Mouse (Mus musculus) cerebellum, adult 9-10 months (tissue): ENCODE data around the gene Hist1h2ad.
"Not testable (repeated sequence)": the region's sequence is repeated elsewhere in the genome, so short reads cannot be mapped to it uniquely, and the experiment has no call there.

Experiments
- DNase-seq: peaks from one replicate; pipeline ENCODE4 v3.0.0; 2022

Hist1h2ad gene

DNA sequence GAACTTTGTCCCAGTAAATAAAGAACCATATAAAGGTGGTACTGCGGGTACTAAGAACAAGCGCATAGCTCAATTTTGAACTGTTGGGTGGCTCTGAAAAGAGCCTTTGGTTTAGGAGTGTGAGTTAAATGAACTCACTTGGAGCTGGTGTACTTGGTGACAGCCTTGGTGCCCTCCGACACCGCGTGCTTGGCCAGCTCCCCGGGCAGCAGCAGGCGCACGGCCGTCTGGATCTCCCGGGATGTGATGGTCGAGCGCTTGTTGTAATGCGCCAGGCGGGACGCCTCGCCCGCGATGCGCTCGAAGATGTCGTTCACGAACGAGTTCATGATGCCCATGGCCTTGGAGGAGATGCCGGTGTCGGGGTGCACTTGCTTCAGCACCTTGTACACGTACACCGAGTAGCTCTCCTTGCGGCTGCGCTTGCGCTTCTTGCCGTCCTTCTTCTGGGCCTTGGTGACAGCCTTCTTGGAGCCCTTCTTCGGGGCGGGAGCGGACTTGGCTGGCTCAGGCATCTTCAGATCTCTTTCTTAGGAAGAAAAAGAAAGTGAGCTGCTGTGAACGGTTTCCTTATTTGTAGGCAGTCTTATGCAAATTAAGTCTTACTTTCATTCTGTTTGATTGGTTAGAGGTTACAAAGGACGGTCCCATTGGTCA, 11.4 kb downstream of the Hist1h2ad start:
- DNase-seq = peak; percentile 87

GRCm38 (mm10) chr13:23586099-23586939, 12.1 kb downstream of the Hist1h2ad start:
- DNase-seq = no peak

GRCm38 (mm10) chr13:23586940-23587225, 12.7 kb downstream of the Hist1h2ad start:
- DNase-seq = no peak

DNA sequence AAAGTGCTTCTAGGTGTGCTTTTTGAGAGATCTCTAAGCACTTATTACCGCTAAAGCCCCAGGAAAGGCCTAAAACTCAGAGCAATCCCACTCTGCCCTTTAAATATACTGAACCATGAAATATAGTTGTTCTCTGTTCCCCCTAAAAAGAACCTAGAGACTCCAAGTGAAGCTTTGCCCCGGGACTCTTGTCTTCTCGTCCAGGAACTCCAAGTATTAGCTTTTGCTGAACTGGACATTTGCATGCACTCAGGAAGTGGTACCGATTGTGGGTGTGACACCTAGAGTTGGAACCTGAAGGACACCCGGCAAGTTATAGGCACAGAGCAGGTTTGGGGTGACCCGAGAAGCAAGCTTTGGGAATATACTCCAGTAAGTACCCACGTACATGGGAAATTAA, 17.0 kb downstream of the Hist1h2ad start:
- DNase-seq = no peak

GRCm38 (mm10) chr13:23591886-23592285, 17.7 kb downstream of the Hist1h2ad start:
- not testable (repeated sequence) for DNase-seq

GRCm38 (mm10) chr13:23592614-23593013, 18.4 kb downstream of the Hist1h2ad start:
- DNase-seq = peak; percentile 79

GRCm38 (mm10) chr13:23593051-23593770, 19.0 kb downstream of the Hist1h2ad start:
- no peak for DNase-seq

DNA sequence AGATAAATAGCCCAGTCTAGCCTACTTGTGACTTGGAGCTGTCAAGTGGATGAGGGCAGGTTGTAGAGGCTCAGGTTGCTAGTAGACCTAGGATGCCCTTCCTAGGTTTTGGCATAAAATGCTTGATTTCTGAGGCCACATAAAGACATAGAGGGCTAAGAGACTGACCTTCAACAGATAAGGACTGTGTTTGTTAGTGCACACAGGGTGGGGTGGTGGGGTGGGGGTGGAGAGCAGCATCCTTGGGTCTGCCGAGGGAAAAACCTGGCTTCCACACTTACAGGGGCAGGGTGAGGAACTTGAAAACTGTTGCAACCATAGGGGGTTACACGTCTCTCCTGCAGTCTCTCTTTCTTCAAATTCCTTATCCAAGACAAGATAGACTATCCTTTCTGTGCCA, 21.0 kb downstream of the Hist1h2ad start:
- no peak for DNase-seq

GRCm38 (mm10) chr13:23595622-23596372, 21.6 kb downstream of the Hist1h2ad start:
- DNase-seq = no peak

GRCm38 (mm10) chr13:23597957-23598356, 23.8 kb downstream of the Hist1h2ad start:
- peak; percentile 74 for DNase-seq

- DNase-seq = no peak
These were observed 29.1 kb downstream of the Hist1h2ad start for GRCm38 (mm10) chr13:23603182-23603699.

GRCm38 (mm10) chr13:23604452-23604851, 30.3 kb downstream of the Hist1h2ad start:
- DNase-seq = no peak

DNA sequence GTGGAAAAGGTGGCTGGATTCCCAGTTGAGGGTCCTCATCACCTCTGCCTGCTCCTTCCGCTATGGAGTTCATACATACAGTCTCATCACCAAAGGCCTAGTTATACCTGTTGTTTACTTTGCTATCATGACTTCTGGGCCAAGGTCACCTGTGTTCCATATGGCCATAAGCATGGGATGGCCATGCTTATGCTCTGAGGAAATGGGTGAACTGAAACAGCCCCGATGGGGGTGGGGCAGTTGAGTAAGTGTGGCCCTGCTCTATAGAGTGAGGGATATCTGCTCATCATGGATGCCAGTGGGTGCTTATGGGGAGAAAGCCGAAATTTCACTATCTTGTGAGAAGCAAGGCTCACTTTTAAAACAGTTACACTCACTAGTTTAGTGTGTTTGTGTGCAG, 30.9 kb downstream of the Hist1h2ad start:
- DNase-seq = no peak

DNA sequence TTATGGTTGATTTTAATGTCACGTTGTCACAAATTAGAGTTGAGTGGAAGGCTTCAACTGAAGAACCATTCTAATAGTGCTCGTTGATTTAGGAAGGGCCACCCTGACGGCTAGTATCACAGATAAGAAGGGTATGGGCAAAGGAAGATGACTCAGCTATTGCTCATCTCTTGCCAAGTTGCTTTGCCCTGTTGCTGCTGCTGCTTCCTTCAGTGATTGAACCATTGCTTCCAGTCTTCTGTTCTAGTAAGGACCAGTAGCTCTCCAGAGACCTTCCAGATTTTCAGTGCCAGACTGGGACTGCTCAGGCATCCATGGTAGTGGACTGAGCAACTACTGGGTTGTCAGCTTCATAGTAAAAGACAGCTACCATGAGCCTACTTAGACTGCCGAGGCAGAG, 35.0 kb downstream of the Hist1h2ad start:
- no peak for DNase-seq

- no peak for DNase-seq
These were observed 35.7 kb downstream of the Hist1h2ad start for GRCm38 (mm10) chr13:23609844-23610243.

GRCm38 (mm10) chr13:23610393-23610792, 36.2 kb downstream of the Hist1h2ad start:
- DNase-seq = no peak

- DNase-seq = no peak
These were observed 37.5 kb downstream of the Hist1h2ad start for GRCm38 (mm10) chr13:23611638-23612037.

DNA sequence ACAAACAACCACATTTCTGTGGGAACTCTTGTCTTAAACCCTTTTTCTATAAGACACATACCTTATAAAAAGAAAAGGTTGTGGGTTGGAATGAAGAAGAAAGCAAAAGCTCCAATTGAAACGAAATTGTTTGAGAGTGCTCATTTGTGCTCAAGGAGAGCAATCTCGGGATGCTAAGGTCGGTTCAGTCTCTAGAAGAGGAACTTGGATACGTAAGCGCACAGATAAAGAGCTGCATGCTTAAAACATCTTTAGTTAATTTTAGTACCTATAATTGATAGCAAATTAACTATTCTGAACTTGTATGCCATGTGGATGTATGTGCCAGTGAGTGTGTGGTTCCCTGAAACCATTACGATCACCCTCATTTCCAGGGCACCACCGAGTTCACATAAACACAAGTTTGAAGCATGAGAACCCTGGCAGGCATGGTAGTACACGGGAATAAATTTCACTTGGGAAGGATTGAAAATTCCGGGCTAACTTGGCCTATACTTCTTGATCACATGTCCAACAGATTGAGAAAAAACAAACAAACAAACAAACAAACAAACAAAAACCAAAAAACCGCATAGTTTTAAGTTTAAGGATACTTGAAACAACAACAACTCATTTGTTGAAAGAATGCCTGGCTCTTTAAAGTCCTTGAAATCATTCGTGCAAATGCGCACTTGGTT, 46.0 kb downstream of the Hist1h2ad start:
- DNase-seq = no peak

GRCm38 (mm10) chr13:23620733-23621531, 46.8 kb downstream of the Hist1h2ad start, which contains the start of gene Hist1h2be:
TSS of gene Hist1h2be (minus strand) at chr13:23621124.
- DNase-seq = peak; percentile 95

GRCm38 (mm10) chr13:23621532-23622174, 47.5 kb downstream of the Hist1h2ad start:
- DNase-seq = peak; percentile 79
